Mouse (Mus musculus): ENCODE data around the gene Sgcg.

Sgcg gene

DNA sequence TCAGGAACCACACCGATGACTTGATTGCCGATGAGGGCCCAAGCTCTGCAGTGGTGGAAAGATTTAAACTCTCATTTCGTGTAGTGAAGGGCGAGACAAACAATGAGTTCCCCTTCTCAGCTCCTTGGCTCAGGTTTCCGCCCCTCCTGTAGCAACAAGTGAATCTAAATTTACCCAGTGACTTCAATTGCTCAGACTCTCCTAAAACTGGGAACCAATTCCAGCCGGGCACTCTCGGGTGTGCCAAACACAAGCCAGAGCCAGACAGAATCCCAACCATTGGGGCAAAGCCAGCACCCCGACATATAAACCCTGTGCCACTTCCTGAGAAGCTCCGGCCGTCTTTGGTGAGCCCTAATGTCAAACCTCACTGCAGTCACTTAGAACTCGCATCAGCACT lies at the start of gene Sgcg:
Sgcg (minus strand) TSS at position 139 of the 400 bp plus-strand sequence.
- Histone ChIP-seq H3K27me3 (ENCODE audit: control insufficient read depth, insufficient read depth, low read length, poor library complexity, severe bottlenecking) (no peaks in the 10 kb centered on the region), H3K36me3 (ENCODE audit: control insufficient read depth, insufficient read depth, low read length, poor library complexity, severe bottlenecking) (no peaks in the 10 kb centered on the region; the same call in 1 of the 2 replicates)
- no peak for DNase-seq (ENCODE audit: low read depth, low spot score)

DNA sequence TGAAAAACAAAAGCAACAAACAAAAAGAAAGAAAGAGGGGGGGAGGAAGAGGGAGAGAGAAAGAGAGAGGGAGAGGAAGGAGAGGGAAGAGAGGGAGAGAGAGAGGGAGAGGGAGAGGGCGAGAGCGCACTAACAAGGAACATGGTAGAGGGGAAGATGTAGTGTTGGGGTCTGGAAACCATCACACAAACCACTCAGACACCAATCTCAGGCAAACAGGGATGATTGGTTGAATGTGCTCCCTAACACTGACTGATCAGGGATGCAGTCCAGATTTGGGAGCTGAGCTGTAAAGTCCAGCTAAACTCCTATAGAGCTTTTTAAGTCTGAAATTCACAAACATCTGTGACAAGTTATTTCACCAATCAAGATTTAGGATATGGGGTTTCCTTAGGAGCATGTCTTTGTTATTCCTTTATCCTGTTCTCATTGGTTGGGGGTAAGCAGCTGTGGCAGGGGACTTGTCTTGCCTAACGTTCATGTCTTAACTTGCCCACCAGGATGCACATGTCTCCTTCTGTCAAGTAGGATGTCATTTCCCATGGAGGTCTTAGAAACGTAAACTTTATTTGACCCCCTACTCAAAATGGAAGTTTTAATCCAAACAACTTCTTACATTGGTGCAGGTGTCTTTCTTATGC lies 45.8 kb upstream of the Sgcg start:
- no peaks in the 10 kb centered on the region for H3K27me3 ChIP-seq (ENCODE audit: control insufficient read depth, insufficient read depth, low read length, poor library complexity, severe bottlenecking)
- no peak for DNase-seq (ENCODE audit: low read depth, low spot score)
- H3K36me3 ChIP-seq (ENCODE audit: control insufficient read depth, insufficient read depth, low read length, poor library complexity, severe bottlenecking) = no peaks in the 10 kb centered on the region

GRCm38 (mm10) chr14:61302428-61302827 lies 44.1 kb upstream of the Sgcg start:
- H3K27me3 ChIP-seq (ENCODE audit: control insufficient read depth, insufficient read depth, low read length, poor library complexity, severe bottlenecking) = no peaks in the 10 kb centered on the region
- H3K36me3 ChIP-seq (ENCODE audit: control insufficient read depth, insufficient read depth, low read length, poor library complexity, severe bottlenecking) = no peaks in the 10 kb centered on the region
- no peak for DNase-seq (ENCODE audit: low read depth, low spot score)

GRCm38 (mm10) chr14:61301323-61301722 lies 43.0 kb upstream of the Sgcg start:
- H3K36me3 ChIP-seq (ENCODE audit: control insufficient read depth, insufficient read depth, low read length, poor library complexity, severe bottlenecking) = no peaks in the 10 kb centered on the region
- no peak for DNase-seq (ENCODE audit: low read depth, low spot score)
- H3K27me3 ChIP-seq (ENCODE audit: control insufficient read depth, insufficient read depth, low read length, poor library complexity, severe bottlenecking) = no peaks in the 10 kb centered on the region

- no peaks in the 10 kb centered on the region for H3K36me3 ChIP-seq (ENCODE audit: control insufficient read depth, insufficient read depth, low read length, poor library complexity, severe bottlenecking)
- H3K27me3 ChIP-seq (ENCODE audit: control insufficient read depth, insufficient read depth, low read length, poor library complexity, severe bottlenecking) = no peaks in the 10 kb centered on the region
- DNase-seq (ENCODE audit: low read depth, low spot score) = no peak
Measured at GRCm38 (mm10) chr14:61299810-61300209, 41.5 kb upstream of the Sgcg start.

DNA sequence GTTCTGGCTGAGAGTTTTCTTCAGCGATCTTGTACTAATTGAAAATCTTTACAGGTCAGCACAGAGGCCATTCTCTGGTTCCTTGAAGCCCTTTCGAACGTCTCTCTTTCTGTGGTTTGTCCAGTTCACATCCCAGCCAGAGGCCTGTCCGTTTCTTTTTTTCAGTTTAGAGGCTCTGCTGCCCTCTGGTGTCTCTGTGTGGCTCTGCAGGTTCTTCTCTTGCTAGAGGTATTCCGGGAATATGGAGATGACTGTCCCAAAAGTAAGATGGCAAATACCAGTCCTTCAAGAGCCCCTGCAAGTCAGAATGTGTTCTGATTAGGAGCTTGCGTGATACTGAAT lies 36.4 kb upstream of the Sgcg start:
- DNase-seq (ENCODE audit: low read depth, low spot score) = peak; percentile 57
- Histone ChIP-seq H3K36me3 (ENCODE audit: control insufficient read depth, insufficient read depth, low read length, poor library complexity, severe bottlenecking) (no peaks in the 10 kb centered on the region), H3K27me3 (ENCODE audit: control insufficient read depth, insufficient read depth, low read length, poor library complexity, severe bottlenecking) (no peaks in the 10 kb centered on the region)

DNA sequence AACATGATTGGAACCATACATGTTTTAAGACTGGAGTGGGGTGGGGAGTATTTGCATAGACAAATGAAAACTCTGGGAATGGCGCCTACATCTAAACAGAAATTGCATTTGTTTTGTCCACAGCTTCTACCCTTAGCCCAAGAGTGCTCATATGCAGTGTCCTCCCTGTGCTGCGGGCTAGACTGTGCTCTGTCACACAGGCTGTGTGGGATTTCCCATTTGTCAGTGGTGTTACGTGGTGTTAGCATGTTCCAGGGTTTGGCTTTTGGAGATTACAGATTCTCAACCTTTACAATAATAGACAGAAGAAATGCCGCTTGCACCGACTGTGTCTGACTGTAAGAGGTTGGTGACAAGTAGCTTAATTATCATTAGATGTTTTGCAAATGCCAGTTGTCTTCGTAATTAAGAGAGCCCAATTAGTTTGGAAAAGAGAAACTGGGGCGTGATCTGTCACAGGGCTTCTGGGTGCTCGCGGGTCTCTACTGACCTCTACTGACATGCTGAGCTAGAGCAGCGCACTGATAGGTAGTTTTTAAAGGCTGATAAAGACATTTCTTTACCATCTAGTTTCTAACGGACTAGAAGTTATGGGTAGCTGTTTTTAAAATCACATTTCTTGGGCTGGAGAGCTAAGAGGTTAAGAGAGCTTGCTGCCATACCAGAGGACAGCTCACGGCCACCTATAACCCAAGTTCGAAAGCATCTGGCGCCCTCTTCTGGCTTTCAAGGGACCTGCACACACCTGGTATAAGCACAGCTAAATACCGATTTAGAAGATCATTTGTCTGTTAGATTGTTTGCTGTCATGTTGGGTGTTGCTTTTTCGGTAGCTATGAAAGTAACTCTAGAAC lies 35.8 kb upstream of the Sgcg start:
- DNase-seq (ENCODE audit: low read depth, low spot score) = peak; percentile 76
- no peaks in the 10 kb centered on the region for H3K27me3 ChIP-seq (ENCODE audit: control insufficient read depth, insufficient read depth, low read length, poor library complexity, severe bottlenecking)
- no peaks in the 10 kb centered on the region for H3K36me3 ChIP-seq (ENCODE audit: control insufficient read depth, insufficient read depth, low read length, poor library complexity, severe bottlenecking)

GRCm38 (mm10) chr14:61290664-61291063 lies 32.4 kb upstream of the Sgcg start:
- Histone ChIP-seq H3K27me3 (ENCODE audit: control insufficient read depth, insufficient read depth, low read length, poor library complexity, severe bottlenecking) (no peaks in the 10 kb centered on the region), H3K36me3 (ENCODE audit: control insufficient read depth, insufficient read depth, low read length, poor library complexity, severe bottlenecking) (no peaks in the 10 kb centered on the region)
- DNase-seq (ENCODE audit: low read depth, low spot score) = no peak

DNA sequence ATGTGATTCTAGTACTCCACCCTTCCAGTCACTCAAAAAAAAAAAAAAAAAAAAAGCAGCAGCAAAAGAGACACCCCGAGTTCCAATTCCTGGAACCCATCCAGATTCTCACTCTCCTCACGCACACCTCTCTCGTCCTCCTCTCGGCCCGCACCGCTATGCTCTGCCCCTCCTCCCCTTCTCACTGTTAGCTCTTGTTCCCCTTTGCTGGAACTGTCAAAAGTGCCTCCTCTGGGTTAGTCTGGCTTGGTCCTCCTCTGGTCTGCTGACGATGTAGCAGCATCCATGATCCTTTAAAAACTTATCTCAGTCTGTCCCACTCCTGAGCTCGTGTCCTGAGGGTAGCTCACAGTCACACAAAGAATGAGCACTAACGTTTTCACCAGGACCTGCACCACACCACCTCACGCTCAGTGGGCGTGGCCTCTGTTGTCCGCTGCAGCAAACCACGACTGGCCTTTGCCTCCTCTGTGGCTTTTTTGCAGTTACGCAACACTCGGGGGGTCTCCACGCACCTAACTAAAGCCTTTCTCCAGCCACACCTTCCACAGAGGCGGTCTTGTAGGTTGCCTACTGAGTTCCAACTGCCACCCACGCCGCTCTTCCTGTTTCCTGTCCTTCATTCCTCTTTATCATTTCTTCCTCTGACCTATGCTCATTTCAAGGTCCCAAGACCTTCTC lies 30.5 kb upstream of the Sgcg start:
- no peaks in the 10 kb centered on the region for H3K36me3 ChIP-seq (ENCODE audit: control insufficient read depth, insufficient read depth, low read length, poor library complexity, severe bottlenecking)
- DNase-seq (ENCODE audit: low read depth, low spot score) = no peak
- no peaks in the 10 kb centered on the region for H3K27me3 ChIP-seq (ENCODE audit: control insufficient read depth, insufficient read depth, low read length, poor library complexity, severe bottlenecking)

- DNase-seq (ENCODE audit: low read depth, low spot score) = no peak
- Histone ChIP-seq H3K27me3 (ENCODE audit: control insufficient read depth, insufficient read depth, low read length, poor library complexity, severe bottlenecking) (no peaks in the 10 kb centered on the region; the same call in 1 of the 2 replicates), H3K36me3 (ENCODE audit: control insufficient read depth, insufficient read depth, low read length, poor library complexity, severe bottlenecking) (no peaks in the 10 kb centered on the region)
Measured at GRCm38 (mm10) chr14:61278676-61279300, 20.5 kb upstream of the Sgcg start.

GRCm38 (mm10) chr14:61277285-61277684 lies 19.0 kb upstream of the Sgcg start:
- Histone ChIP-seq H3K36me3 (ENCODE audit: control insufficient read depth, insufficient read depth, low read length, poor library complexity, severe bottlenecking) (no peaks in the 10 kb centered on the region), H3K27me3 (ENCODE audit: control insufficient read depth, insufficient read depth, low read length, poor library complexity, severe bottlenecking) (no peaks in the 10 kb centered on the region; the same call in 1 of the 2 replicates)
- peak; percentile 52 for DNase-seq (ENCODE audit: low read depth, low spot score)

- DNase-seq (ENCODE audit: low read depth, low spot score) = no peak
- Histone ChIP-seq H3K36me3 (ENCODE audit: control insufficient read depth, insufficient read depth, low read length, poor library complexity, severe bottlenecking) (no peaks in the 10 kb centered on the region), H3K27me3 (ENCODE audit: control insufficient read depth, insufficient read depth, low read length, poor library complexity, severe bottlenecking) (no peaks in the 10 kb centered on the region; the same call in 1 of the 2 replicates)
Measured at GRCm38 (mm10) chr14:61274414-61275198, 16.3 kb upstream of the Sgcg start.

GRCm38 (mm10) chr14:61267908-61268475 lies 9.7 kb upstream of the Sgcg start:
- Histone ChIP-seq H3K36me3 (ENCODE audit: control insufficient read depth, insufficient read depth, low read length, poor library complexity, severe bottlenecking) (no peaks in the 10 kb centered on the region), H3K27me3 (ENCODE audit: control insufficient read depth, insufficient read depth, low read length, poor library complexity, severe bottlenecking) (no peaks in the 10 kb centered on the region)
- no peak for DNase-seq (ENCODE audit: low read depth, low spot score)

GRCm38 (mm10) chr14:61259084-61259483 lies 794 bp upstream of the Sgcg start:
- no peak for DNase-seq (ENCODE audit: low read depth, low spot score)
- H3K36me3 ChIP-seq (ENCODE audit: control insufficient read depth, insufficient read depth, low read length, poor library complexity, severe bottlenecking) = no peaks in the 10 kb centered on the region
- H3K27me3 ChIP-seq (ENCODE audit: control insufficient read depth, insufficient read depth, low read length, poor library complexity, severe bottlenecking) = no peaks in the 10 kb centered on the region

All from splenic B cell, adult 2 months (primary cell).